Mouse (Mus musculus) neural tube, embryonic 14.5 days (tissue): ENCODE measurements around the gene Sgms1. TPM values are rescaled to one million over a fixed set of nuclear protein-coding genes. Genes with fewer than 3 reads are reported as not detected.

Experiments used
- ATAC-seq: fragments of 200-750 bp; cut with Nextera tagmentation; 2 replicates; pipeline ENCODE4 v1.8.0; 2017; ENCODE audit warnings: low read depth, mild to moderate bottlenecking, moderate TSS enrichment, moderate library complexity
- H3K27ac ChIP-seq: fragments of 300-500 bp; sonication (generic); 2 replicates; pipeline ENCODE4 v1.5.1; 2014; ENCODE audit warnings: low read depth, mild to moderate bottlenecking, control low read depth, low read length, moderate library complexity, mixed read lengths
- H3K27me3 ChIP-seq: fragments of 300-500 bp; sonication (generic); 2 replicates; pipeline ENCODE4 v1.6.1; 2014; ENCODE audit warnings: low read length; ENCODE audit not compliant: control insufficient read depth, insufficient read depth
- H3K36me3 ChIP-seq: fragments of 300-500 bp; sonication (generic); 2 replicates; pipeline ENCODE4 v1.6.1; 2014; ENCODE audit warnings: low read length, mixed read lengths; ENCODE audit not compliant: control insufficient read depth, insufficient read depth
- H3K4me1 ChIP-seq: fragments of 300-500 bp; sonication (generic); 2 replicates; pipeline ENCODE4 v1.6.1; 2014; ENCODE audit warnings: low read length; ENCODE audit not compliant: control insufficient read depth, insufficient read depth
- H3K4me2 ChIP-seq: fragments of 300-500 bp; sonication (generic); 2 replicates; pipeline ENCODE4 v1.6.1; 2014; ENCODE audit warnings: mild to moderate bottlenecking, low read depth, low read length, control low read depth
- H3K4me3 ChIP-seq: fragments of 300-500 bp; sonication (generic); 2 replicates; pipeline ENCODE4 v1.5.1; 2014; ENCODE audit warnings: low read depth, low read length, control low read depth, mixed read lengths
- H3K9ac ChIP-seq: fragments of 300-500 bp; sonication (generic); replicated peaks from 2 replicates; pipeline ENCODE4 v1.6.1; 2014; ENCODE audit warnings: low read depth, mild to moderate bottlenecking, control low read depth, low read length, mixed read lengths
- H3K9me3 ChIP-seq: fragments of 300-500 bp; sonication (generic); 2 replicates; pipeline ENCODE4 v1.6.1; 2016; ENCODE audit warnings: low read length; ENCODE audit not compliant: control insufficient read depth
- WGBS: fragments of 180-500 bp; shearing (Covaris S2); extraction: QIAGEN DNeasy Blood & Tissue Kit; methylation state at CpG from one replicate; pipeline ENCODE4 v1.1.7; 2014; 5-methylcytosine and 5-hydroxymethylcytosine counted together
- polyA plus RNA-seq: library from polyadenylated mRNA; unstranded; fragments of >200 nt; fragmentation: Nextera tagmentation; extraction: Ambion mirVana; gene quantifications from 2 replicates; pipeline ENCODE4 v1.2.1, GENCODE M21; 2014

The Sgms1 gene
- polyA plus RNA-seq, 1 experiment from 2014 or later, result 19.2 TPM

DNA sequence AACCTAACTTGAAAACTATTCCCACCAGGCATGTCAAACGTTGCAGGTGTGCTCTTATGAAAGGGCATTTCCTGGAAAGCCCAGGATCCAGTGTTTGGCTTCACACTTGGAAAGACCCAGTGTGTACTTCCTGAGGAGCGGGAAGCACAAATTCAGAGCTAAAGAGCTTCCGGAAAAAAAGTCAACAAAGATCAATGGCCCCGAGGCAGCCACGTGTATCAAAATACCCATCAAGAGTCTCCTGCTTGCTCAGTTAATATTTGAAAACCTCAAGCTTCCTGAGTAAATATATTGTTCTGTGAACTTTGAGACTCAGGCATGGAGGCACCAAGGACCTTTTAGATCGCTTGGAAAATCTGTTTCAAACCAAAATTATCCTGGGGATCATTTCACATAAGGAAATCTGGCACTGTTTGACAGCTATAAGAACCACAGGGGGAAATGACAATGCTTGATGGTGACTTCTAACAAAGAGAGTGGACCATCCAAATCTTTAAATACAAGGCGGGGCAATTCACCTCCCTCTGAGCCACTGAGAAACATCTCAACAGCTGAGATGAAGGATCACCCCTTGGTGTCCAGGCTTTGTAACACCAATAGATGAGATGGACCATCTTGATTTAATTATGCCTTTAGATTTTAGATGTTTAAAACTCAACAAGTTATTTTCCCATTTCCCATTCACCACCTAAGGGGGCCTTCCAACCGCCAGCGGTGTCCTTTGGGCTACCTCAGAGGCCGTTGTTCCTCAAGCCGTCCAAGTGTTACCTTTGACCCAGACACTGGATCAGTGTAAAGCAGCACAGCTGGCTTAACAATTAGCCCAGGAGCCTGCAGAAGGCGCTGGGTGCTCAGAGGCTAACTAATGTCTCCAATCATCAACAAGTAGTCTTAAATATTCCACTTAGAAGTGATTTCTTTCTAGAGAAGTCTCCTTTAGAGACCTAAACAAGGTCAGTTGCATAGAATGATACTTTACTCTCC, 187.1 kb downstream of the Sgms1 start:
- no peaks in the 10 kb centered on the region for H3K4me1 ChIP-seq
- H3K27me3 ChIP-seq, result no peaks in the 10 kb centered on the region
- no peaks in the 10 kb centered on the region for H3K36me3 ChIP-seq
- H3K4me3 ChIP-seq, result no peak overlapping the region
- H3K9me3 ChIP-seq, result no peaks in the 10 kb centered on the region
- no peak overlapping the region for H3K27ac ChIP-seq
- no peak for ATAC-seq
- 85% methylated on average over 12 of the region's 12 CpGs for WGBS
- no peak overlapping the region for H3K9ac ChIP-seq
- no peak overlapping the region for H3K4me2 ChIP-seq

- Histone ChIP-seq H3K4me2 (no peak overlapping the region), H3K9ac (no peak overlapping the region), H3K36me3 (no peaks in the 10 kb centered on the region), H3K4me1 (no peaks in the 10 kb centered on the region), H3K4me3 (no peak overlapping the region), H3K27ac (no peak overlapping the region), H3K9me3 (no peaks in the 10 kb centered on the region), H3K27me3 (no peaks in the 10 kb centered on the region)
- 91% methylated on average over 4 of the region's 4 CpGs for WGBS
- no peak for ATAC-seq
Observed at GRCm38 (mm10) chr19:32199861-32200574, 189.5 kb downstream of the Sgms1 start.

DNA sequence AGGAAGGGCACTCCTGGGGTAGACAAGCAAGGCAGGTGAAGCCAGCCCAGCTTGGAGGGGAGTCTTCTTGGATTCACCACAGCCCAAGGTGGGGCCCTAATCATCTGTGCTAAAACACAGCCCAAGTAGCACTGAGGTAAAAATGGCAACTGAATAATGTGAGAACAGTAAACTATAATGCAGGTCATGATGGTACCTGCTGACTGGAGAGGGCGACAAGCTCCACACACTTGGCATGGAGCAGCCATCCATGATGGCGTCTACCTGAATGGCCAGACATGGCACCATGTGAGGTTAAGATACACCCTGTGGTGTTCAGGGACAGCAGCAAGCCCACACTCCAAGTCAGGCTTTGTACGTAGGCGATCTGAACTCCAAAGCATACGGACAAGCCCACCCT, 190.4 kb downstream of the Sgms1 start:
- no peak for ATAC-seq
- Histone ChIP-seq H3K4me1 (no peaks in the 10 kb centered on the region), H3K27me3 (no peaks in the 10 kb centered on the region), H3K4me3 (no peak overlapping the region), H3K4me2 (no peak overlapping the region), H3K9ac (no peak overlapping the region), H3K27ac (no peak overlapping the region), H3K36me3 (no peaks in the 10 kb centered on the region), H3K9me3 (no peaks in the 10 kb centered on the region)
- WGBS, result 96% methylated on average over 5 of the region's 5 CpGs

GRCm38 (mm10) chr19:32198494-32199106, 190.9 kb downstream of the Sgms1 start:
- Histone ChIP-seq H3K27ac (no peak overlapping the region), H3K4me3 (no peak overlapping the region), H3K4me1 (no peaks in the 10 kb centered on the region), H3K27me3 (no peaks in the 10 kb centered on the region), H3K9ac (no peak overlapping the region), H3K4me2 (no peak overlapping the region), H3K9me3 (no peaks in the 10 kb centered on the region), H3K36me3 (no peaks in the 10 kb centered on the region)
- 98% methylated on average over 7 of the region's 7 CpGs for WGBS
- no peak for ATAC-seq

- Histone ChIP-seq H3K4me3 (no peak overlapping the region), H3K27me3 (no peaks in the 10 kb centered on the region), H3K9me3 (no peaks in the 10 kb centered on the region), H3K4me1 (no peaks in the 10 kb centered on the region), H3K9ac (no peak overlapping the region), H3K4me2 (no peak overlapping the region), H3K36me3 (no peaks in the 10 kb centered on the region), H3K27ac (no peak overlapping the region)
- WGBS, result 81% methylated on average over 15 of the region's 15 CpGs
- ATAC-seq, result no peak
Observed at GRCm38 (mm10) chr19:32196976-32197819, 192.3 kb downstream of the Sgms1 start.

GRCm38 (mm10) chr19:32196222-32196621, 193.3 kb downstream of the Sgms1 start:
- ATAC-seq, result no peak
- H3K9me3 ChIP-seq, result no peaks in the 10 kb centered on the region
- WGBS, result 77% methylated on average over 5 of the region's 5 CpGs
- H3K36me3 ChIP-seq, result no peaks in the 10 kb centered on the region
- no peak overlapping the region for H3K4me3 ChIP-seq
- H3K4me1 ChIP-seq, result no peaks in the 10 kb centered on the region
- H3K4me2 ChIP-seq, result no peak overlapping the region
- H3K27me3 ChIP-seq, result no peaks in the 10 kb centered on the region
- H3K9ac ChIP-seq, result no peak overlapping the region
- H3K27ac ChIP-seq, result no peak overlapping the region

DNA sequence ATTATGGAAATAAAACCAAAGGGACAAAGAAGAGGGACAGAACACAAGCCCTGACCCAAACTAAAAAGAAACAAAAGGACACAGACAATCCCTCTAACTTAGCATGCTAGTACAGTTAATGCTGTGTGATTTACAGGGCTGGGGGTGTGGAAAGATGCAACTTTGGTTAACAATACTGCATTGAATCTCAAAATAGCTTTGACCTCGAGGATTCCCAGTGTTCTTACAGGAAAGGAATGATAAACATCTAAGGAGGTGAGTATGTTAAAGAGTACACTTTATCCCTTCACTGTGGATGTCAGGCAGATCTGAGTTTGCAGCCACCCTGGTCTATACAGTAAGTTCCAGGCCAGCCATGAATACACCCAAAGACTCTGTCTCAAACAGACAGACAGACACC, 194.7 kb downstream of the Sgms1 start:
- Histone ChIP-seq H3K27ac (no peak overlapping the region), H3K27me3 (no peaks in the 10 kb centered on the region), H3K4me3 (no peak overlapping the region), H3K4me2 (no peak overlapping the region), H3K9ac (no peak overlapping the region), H3K4me1 (no peaks in the 10 kb centered on the region), H3K9me3 (no peaks in the 10 kb centered on the region), H3K36me3 (no peaks in the 10 kb centered on the region)
- 4% methylated on average over 1 of the region's 1 CpGs for WGBS
- no peak for ATAC-seq

DNA sequence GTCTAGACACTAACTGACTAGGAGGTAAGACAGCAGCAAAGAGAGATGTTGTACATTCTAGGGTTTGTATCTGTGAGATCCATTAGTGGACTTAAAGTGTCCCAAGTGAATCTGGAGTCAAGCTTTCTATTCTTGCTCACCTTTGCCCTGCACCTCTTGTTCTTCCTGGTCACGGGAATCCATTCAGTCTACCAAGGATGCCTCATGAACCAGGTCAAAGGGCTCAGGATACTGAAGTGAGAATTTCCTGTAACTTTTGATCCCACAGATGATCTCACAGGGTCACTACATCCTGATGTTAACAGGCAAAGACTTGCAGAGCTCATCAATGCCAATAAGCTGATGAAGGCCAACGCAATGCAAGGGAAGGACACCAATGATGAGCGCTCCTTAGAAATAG, 195.4 kb downstream of the Sgms1 start:
- no peak overlapping the region for H3K4me2 ChIP-seq
- no peak for ATAC-seq
- WGBS, result 96% methylated on average over 3 of the region's 3 CpGs

More for the DNA sequence above, 195.4 kb downstream of the Sgms1 start:
- Histone ChIP-seq H3K9ac (no peak overlapping the region), H3K4me1 (no peaks in the 10 kb centered on the region), H3K27me3 (no peaks in the 10 kb centered on the region), H3K27ac (no peak overlapping the region), H3K36me3 (no peaks in the 10 kb centered on the region), H3K4me3 (no peak overlapping the region), H3K9me3 (no peaks in the 10 kb centered on the region)
